Mouse (Mus musculus) large intestine, adult 2 months (tissue): ENCODE measurements around the gene Sh3bgrl2. TPM values are rescaled to one million over a fixed set of nuclear protein-coding genes. Genes with fewer than 3 reads are reported as not detected.

Source experiments
- DNase-seq: peaks from one replicate; pipeline ENCODE4 v3.0.0-alpha.2; 2012; ENCODE audit warnings: low read depth, low spot score
- WGBS: fragments of 180-500 bp; shearing (Covaris S2); methylation state at CpG from one replicate; pipeline ENCODE4 v1.1.7; 2018; 5-methylcytosine and 5-hydroxymethylcytosine counted together
- polyA plus RNA-seq: library from polyadenylated mRNA; depleted of rRNA; stranded (reverse); fragments of >200 nt; gene quantifications from 2 replicates; pipeline ENCODE4 v1.2.3, GENCODE M21; 2012

The Sh3bgrl2 gene
- polyA plus RNA-seq, 1 experiment, result 17.9 TPM

- WGBS, result 13% methylated on average over 7 of the region's 7 CpGs
- no peak for DNase-seq
These were observed 68.5 kb downstream of the Sh3bgrl2 start for GRCm38 (mm10) chr9:83616586-83617081.

- no peak for DNase-seq
- 81% methylated on average over 6 of the region's 6 CpGs for WGBS
These were observed 75.3 kb downstream of the Sh3bgrl2 start for GRCm38 (mm10) chr9:83623455-83623854.

GRCm38 (mm10) chr9:83624193-83624592 lies 76.1 kb downstream of the Sh3bgrl2 start:
- DNase-seq, result no peak
- WGBS, result 68% methylated on average over 5 of the region's 5 CpGs

- WGBS, result 81% methylated on average over 5 of the region's 5 CpGs
- no peak for DNase-seq
These were observed 77.0 kb downstream of the Sh3bgrl2 start for GRCm38 (mm10) chr9:83625085-83625484.

GRCm38 (mm10) chr9:83628669-83629612 lies 80.8 kb downstream of the Sh3bgrl2 start:
- DNase-seq, result no peak
- WGBS, result 45% methylated on average over 19 of the region's 19 CpGs

GRCm38 (mm10) chr9:83630341-83630740 lies 82.2 kb downstream of the Sh3bgrl2 start:
- WGBS, result 68% methylated on average over 6 of the region's 6 CpGs
- DNase-seq, result no peak

- WGBS, result 30% methylated on average over 5 of the region's 5 CpGs
- no peak for DNase-seq
These were observed 83.8 kb downstream of the Sh3bgrl2 start for GRCm38 (mm10) chr9:83631920-83632319.

GRCm38 (mm10) chr9:83634703-83635102 lies 86.6 kb downstream of the Sh3bgrl2 start:
- DNase-seq, result no peak
- WGBS, result 71% methylated on average over 3 of the region's 3 CpGs

- WGBS, result 20% methylated on average over 7 of the region's 7 CpGs
- DNase-seq, result no peak
These were observed 87.9 kb downstream of the Sh3bgrl2 start for GRCm38 (mm10) chr9:83635997-83636396.

GRCm38 (mm10) chr9:83643139-83643538 lies 95.0 kb downstream of the Sh3bgrl2 start:
- WGBS, result 45% methylated on average over 4 of the region's 4 CpGs
- DNase-seq, result no peak

- WGBS, result 48% methylated on average over 4 of the region's 4 CpGs
- DNase-seq, result no peak
These were observed 95.7 kb downstream of the Sh3bgrl2 start for GRCm38 (mm10) chr9:83643833-83644232.

- DNase-seq, result no peak
- 59% methylated on average over 2 of the region's 2 CpGs for WGBS
These were observed 98.1 kb downstream of the Sh3bgrl2 start for GRCm38 (mm10) chr9:83646215-83646614.

- WGBS, result 90% methylated on average over 5 of the region's 5 CpGs
- DNase-seq, result no peak
These were observed 98.6 kb downstream of the Sh3bgrl2 start for GRCm38 (mm10) chr9:83646691-83647090.

GRCm38 (mm10) chr9:83647919-83648705 lies 100.0 kb downstream of the Sh3bgrl2 start:
- WGBS, result 29% methylated on average over 7 of the region's 7 CpGs
- DNase-seq, result no peak

GRCm38 (mm10) chr9:83648733-83649132 lies 100.6 kb downstream of the Sh3bgrl2 start:
- 42% methylated on average over 3 of the region's 3 CpGs for WGBS
- no peak for DNase-seq

- DNase-seq, result no peak
- 79% methylated on average over 13 of the region's 13 CpGs for WGBS
These were observed 103.9 kb downstream of the Sh3bgrl2 start for GRCm38 (mm10) chr9:83652015-83652414.

- no peak for DNase-seq
- 33% methylated on average over 15 of the region's 15 CpGs for WGBS
These were observed 104.6 kb downstream of the Sh3bgrl2 start for GRCm38 (mm10) chr9:83652590-83653172.

- WGBS, result 44% methylated on average over 5 of the region's 5 CpGs
- no peak for DNase-seq
These were observed 106.5 kb downstream of the Sh3bgrl2 start for GRCm38 (mm10) chr9:83654601-83655000.

GRCm38 (mm10) chr9:83656960-83657651 lies 109.0 kb downstream of the Sh3bgrl2 start:
- DNase-seq, result no peak
- WGBS, result 24% methylated on average over 8 of the region's 8 CpGs
